Mouse (Mus musculus) myocyte (in vitro differentiated cells): ENCODE results near the gene Sdccag8.

Experiments
- CEBPB ChIP-seq: IDR thresholded peaks from 2 replicates; pipeline ENCODE4 v1.6.1; 2011; ENCODE audit warnings: mild to moderate bottlenecking, moderate library complexity; ENCODE audit not compliant: poor library complexity, insufficient read depth, severe bottlenecking
- E2F4 ChIP-seq: IDR thresholded peaks from one replicate; pipeline ENCODE4 v1.6.1; 2011; ENCODE audit warnings: mild to moderate bottlenecking, control low read depth, moderate library complexity; ENCODE audit not compliant: insufficient read depth
- MAX ChIP-seq: IDR thresholded peaks from one replicate; pipeline ENCODE4 v1.6.1; 2011; ENCODE audit warnings: low read depth, mild to moderate bottlenecking, control low read depth
- MYOD1 ChIP-seq, 3 experiments: IDR thresholded peaks; one replicate each; pipeline ENCODE4 v1.6.1; 2011; ENCODE audit warnings: control low read depth in 2 of 3, low read depth in 2 of 3, mild to moderate bottlenecking in 2 of 3, moderate library complexity in 1 of 3; ENCODE audit not compliant: insufficient read length in 2 of 3, control insufficient read depth in 1 of 3
- POLR2A ChIP-seq: IDR thresholded peaks from one replicate; pipeline ENCODE4 v1.6.1; 2011; ENCODE audit warnings: low read depth, mild to moderate bottlenecking, control low read depth, moderate library complexity; ENCODE audit not compliant: insufficient read length
- TCF12 ChIP-seq: IDR thresholded peaks from one replicate; pipeline ENCODE4 v1.6.1; 2011; ENCODE audit warnings: mild to moderate bottlenecking, control low read depth; ENCODE audit not compliant: poor library complexity, insufficient read depth, severe bottlenecking

DNA sequence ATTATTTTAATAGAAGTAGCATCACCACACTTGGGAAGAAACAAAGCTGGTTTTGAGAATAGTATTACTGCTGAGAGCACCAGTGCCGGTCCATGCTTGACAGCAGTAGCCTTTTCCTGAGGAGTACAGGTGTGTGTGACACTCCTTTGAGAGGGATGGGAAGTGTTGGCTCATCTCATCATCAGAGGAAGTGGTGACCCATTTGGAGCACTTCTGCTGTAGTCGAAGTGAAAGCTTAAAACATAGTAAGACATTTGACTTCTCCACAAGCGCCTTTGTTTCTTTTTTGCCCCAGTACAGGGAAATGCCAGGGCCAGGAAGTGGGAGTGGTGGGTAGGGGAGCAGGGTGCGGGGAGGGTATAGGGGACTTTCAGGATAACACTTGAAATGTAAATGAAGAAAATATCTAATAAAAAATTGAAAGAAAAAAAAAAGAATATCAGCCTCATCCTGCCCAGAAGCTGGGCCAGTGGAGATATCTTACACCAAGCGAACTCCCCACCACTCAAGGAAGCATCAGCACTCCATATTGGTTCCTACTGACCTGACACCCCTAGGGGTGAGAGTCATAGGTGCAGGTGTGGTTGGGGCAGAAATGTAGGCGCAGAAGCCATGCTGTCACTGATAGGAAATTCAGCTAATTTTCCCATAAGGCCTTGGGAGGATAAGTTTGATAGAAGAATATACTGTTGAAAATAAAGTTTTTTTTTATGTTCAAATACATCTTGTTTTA is 159.1 kb downstream of the Sdccag8 start:
- no peak for TF ChIP-seq POLR2A
- no peak for TF ChIP-seq E2F4
- no peak for TF ChIP-seq TCF12
- no peak for TF ChIP-seq MYOD1 (IDR thresholded peaks at IDR 0.05; ENCODE audit: control insufficient read depth in 1 of 3, insufficient read length in 2 of 3, low read depth in 2 of 3)
- TF ChIP-seq MAX, result no peak
- TF ChIP-seq CEBPB, result no peak
